Mouse (Mus musculus) 3T3-L1 (cell line): ENCODE data around the gene Gdf7.
A peak's percentile ranks its signal among the peaks of the same experiment; 100 is the strongest.

Experiments used
- DNase-seq: peaks from one replicate; pipeline ENCODE4 v3.0.0-alpha.2; 2015; ENCODE audit warnings: low read depth, low spot score

Gdf7 gene

DNA sequence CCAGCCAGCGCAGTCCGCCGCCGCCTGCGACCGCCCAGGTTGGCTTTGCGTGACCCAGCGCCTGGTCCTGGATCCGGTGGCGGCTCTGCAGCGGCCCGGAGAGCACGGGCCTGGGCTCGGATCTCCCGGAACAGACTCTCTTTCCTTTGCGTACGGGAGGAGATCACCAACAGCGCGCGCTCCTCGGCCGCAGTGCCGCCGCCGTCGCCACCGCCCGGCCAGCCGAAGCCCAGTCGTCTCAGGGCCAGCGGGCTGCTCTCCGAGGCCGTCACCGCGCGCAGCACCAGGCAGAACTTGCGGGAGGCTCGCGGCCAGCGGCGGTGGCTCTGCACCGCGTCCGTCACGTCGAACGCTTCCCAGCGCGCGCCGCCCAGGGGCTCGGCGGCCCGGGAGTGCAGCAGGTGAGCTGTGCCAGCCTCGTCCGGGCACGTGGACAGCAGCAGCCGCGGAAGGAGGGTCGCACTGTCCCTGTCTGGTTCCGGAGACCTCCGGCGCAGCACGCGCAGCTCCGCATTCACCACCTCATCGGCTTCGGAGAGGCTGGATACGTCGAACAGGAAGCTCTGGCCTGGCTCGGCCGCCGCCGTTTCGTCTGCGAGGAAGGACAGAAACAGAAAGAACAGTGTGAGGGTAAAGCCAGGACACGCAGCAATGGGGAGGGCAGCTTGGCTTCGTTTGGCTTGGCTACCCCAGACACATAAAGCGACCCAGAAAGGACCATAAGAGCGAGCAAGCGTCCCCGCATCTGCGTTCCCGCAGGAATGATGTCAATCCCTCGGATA, 3.2 kb downstream of the Gdf7 start:
- no peak for DNase-seq

DNA sequence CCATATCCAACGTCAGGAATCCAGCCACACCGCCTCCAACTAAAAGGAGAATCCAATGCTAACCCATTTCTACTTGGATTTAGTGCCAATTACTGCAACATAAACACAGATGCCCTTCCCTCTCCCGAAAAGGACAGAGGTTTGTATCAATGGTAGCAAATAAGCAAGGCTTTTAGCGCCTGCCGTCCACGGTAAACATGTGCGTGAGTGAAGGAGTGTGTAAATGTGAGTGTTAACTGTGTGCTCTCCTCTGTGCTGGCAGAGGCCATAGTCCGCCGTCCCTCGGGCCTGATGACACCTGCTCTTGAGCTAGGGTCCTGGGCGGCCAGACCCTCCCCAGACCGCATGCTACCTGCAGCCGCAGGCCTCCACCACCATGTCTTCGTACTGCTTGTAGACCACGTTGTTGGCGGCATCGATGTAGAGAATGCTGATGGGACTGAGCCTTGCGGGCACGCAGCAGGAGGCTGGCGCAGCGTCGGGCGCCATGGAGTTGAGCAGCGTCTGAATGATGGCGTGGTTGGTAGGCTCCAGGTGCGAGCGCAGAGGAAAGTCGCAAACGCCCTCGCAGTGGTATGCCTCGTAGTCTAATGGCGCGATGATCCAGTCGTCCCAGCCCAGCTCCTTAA, 4.1 kb downstream of the Gdf7 start:
- no peak for DNase-seq

DNA sequence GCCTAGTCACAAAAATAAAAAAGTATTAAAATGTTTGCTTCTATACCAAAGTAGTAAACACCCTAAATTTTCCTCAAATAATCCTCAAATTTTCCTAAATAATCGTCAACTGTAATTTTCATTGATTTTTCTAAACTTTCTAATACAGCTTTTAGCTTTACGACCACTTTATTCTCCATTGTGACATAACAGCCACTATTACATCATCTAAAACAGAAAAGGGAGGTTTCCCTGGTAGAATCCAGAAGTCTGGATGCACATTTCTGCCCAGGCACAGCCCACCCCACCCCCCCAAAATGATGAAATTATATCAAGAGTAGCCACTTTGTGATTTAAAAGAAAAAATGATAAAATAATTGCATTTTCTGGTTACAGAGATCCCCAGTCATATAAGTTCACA, 5.6 kb downstream of the Gdf7 start:
- DNase-seq, result no peak

DNA sequence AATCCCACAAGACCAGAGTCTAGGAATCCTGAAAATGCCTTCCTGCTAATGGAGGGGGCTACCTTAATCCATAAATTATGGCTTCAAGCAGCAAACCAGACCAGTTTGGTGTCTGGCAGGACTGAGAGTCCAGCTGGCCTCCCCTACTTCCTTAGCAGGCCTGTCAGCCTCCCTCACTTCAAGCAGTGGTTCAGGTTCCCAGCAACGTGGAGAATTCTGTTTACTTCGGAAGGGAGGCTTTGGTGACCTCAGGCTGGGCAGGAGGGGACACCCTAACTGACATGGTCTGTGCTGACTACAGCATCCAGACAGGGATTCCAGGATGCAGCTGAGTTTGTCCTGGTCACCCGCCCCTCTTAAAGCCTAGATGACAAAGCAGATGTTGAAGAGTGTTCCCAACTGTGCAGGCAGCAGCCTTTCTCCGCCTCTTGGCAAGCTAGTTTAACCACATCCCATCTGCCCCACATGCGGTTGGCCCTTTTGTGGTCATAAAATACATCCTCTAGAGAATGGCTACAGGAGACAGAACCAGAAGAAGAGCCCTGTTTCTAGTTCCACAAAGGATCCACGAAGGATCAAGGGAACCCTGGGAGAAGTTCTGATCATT, 6.3 kb downstream of the Gdf7 start:
- peak; percentile 88 for DNase-seq

DNA sequence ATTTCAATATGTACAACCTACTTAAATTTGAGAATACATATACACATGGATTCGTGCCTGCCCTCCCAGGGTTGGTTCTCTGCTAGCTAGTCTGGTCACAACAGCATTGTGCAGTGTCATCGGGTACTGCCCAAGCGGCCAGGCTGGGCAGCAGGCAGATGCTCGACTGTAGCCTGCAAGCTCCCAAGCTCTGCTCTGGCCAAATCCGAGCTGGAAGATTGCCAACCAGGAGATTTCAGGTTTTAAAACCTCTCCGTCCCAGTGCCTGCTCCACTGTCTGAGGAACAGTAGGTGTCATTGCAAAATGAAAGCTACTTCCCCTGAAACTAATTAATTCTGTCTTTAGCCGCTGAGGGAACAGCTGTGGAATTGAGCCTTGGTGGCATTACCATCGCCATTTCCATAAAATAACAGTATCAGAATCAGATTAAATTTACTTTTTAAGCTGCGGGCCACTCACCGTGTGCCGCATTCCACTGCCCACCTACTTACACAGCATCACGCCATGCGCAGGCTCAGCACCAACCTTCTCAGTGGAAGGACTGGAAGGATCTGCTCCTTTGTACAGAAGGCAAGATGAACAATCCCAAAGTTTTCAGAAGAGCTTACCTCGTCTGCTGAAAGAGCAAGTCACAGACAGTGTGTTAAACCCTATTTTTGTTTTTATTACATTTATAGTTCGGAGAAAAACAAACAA, 10.4 kb downstream of the Gdf7 start:
- no peak for DNase-seq

DNA sequence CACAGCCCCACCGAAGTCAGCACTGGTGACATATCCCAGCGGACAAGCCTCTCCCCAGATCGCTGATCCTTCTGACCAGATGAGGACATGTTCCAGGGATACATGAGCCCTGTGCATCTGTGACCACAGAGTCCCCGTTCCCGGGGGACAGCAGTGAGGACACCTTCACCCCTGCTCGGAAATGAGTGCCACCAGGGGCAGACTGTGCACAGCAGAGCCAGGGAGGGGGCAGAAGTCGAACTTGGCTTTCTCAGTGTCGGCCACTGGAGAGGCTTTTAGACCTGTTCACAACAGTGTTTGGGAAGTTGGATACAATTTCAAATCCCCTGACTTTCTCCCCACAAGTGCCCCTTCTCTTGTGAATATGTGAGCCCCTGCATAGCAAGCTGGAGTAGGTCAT, 12.3 kb downstream of the Gdf7 start:
- no peak for DNase-seq

DNA sequence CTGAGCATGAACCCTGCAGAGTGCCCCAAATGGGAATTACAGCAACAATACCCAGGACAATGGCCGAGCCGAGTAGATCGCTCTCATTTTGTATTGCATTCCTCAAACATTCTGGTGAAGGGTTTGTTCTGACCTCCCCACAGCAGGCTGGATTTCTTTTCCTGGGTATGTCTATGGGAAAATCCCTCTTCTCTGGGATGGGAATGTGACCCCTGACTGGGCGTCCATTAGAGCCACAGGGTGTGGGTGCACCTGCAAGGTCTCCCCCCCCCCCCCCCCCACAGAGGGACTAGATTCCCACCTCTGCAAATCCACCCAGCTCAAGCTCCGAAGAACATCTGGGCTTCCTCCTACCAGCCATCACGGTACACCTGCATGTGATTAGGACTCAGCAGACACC, 12.7 kb downstream of the Gdf7 start:
- no peak for DNase-seq

DNA sequence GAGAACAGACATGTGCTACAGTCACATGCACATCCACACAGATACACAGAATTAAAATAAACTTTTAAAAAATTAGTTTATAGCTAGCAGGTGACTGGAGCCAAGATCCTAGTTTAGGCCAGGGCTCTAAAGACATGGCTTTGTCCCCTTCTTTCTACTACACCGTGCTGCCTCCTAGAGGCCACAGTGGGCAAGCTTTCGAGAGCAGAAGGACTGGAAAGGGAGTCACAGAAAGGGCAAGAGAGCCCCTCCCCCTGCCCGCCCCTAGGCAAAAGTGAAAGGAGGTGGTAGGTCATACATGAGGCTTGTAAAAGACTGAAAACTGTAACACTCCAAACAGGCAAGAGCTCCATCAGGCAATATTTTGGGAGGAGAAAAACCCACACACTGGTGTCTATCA, 13.8 kb downstream of the Gdf7 start:
- DNase-seq, result peak; percentile 38

DNA sequence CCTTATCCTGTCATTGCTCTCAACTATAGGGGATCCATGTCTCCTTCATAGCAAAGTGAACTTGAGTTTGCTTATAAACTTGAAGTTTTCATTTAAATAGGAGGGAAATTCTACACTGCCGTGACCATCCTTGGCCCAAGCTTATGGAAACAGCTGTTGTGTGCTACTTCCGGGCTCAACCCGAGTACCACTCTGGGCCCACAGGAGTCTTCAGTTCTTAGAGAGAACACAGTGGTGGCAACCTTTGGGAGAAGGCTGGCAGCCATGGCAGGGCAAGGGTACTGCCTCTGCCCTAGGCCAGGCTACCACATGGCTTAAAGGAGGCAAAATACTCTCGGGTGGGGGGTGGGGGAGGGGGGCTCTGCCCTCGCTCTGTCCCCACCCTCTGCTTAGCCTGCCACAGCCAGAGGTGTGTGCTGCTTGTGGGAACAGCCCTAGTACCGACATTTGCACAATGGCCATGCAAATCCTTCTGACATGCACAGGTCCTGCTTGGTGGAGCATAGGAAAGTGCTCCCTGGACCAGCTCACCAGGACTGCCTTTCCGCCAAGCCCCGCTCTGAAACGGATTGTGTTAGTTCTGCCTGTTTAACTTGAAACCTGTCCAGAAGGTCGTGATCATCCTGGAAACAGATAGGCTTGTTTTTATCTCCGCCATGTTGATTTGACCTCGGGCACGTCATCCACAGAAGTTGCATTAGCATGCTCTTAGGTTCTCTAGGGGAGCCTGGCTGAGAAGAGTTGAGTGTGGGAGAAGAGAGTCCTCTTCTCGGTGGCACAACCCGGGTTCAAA, 20.3 kb downstream of the Gdf7 start:
- DNase-seq, result no peak

DNA sequence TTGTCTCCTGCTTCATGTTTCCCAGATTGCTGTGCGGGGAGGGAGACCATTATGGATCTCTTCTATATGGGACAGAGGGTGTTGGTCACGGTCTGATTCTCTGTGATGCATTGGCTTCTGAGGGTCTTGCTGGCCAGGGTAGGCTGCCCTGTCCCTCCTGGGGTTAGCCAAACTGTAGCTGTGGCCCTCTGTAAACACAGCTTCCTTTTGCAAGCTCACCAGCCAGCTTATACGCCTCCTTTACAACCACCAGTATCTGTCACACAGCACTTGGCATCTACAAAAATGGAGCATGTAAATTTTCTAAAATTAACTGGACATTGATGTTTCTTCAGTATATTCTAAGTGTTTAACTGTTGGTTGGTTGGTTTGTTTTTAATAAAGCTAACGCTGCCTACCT, 26.3 kb downstream of the Gdf7 start:
- DNase-seq, result no peak

DNA sequence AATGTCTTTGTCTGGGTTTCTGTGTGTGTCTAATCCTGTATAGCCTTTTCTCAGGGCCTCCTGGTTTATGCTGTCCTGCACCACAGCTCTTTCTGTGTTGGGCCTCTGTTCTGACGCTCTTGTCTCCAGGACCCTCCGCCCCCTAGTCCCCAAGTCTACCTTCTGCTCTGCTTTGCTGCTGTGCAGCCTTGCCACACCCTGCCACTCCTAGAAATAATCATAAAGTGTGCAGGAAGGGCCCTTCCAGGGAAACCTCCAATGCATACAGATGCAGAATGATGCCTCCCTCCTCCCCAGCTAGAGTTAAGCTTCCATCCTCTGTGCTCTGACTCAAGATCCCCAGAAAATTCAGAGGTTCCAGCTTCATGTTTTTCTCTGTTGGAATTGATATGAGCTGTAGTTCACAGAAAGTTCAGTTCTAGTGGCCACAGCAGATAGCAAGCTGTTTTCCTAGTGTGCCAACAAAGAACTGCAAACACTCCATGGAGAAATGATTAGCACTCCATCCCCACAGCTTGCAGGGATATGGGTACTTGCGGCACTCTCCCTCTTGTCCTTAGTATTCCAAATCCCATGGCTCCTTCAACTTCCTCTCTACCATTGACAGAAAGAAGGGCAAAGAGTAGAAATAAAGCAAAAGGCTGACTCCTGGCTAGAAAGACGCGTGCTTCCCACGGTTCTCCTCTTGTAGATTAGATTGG, 28.1 kb downstream of the Gdf7 start:
- no peak for DNase-seq

DNA sequence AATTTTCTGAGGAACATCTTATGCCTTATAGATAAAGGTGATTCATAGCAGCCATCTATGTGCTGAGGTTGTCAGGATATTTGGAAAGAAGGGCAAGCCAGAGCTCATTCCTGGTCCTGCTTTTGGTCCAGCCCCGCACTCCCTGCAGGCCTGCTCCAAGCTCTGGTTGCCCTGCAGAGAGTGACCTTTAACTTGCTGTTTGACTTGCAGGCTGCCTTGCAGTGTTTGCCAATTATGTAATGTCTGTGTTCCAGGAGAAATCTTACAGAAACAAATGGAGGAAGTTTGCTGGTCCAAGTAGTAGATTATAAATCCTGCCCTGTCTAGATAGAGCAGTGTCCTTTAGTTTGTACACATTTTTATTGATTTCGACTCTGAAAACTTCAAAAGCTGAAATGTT, 30.3 kb downstream of the Gdf7 start:
- DNase-seq, result no peak

DNA sequence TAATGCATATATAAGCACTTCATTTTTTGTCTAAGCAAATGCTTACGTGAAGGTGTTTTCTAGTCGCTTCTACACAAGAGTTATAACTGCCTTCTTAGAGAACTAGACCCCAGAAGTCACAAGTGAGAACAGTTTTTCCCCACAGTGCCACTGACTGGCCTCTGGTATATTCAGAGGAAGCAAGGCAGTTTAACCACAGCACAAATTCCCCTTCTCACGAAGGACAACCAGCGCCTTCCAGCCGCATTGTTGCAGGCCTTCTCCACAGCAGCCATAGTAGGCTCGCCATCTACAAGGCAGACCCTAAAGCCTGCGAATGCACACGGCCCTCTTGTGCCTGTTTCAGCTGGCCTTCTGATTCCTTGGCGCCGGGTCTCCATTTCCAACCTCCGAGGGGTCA, 32.1 kb downstream of the Gdf7 start:
- no peak for DNase-seq

DNA sequence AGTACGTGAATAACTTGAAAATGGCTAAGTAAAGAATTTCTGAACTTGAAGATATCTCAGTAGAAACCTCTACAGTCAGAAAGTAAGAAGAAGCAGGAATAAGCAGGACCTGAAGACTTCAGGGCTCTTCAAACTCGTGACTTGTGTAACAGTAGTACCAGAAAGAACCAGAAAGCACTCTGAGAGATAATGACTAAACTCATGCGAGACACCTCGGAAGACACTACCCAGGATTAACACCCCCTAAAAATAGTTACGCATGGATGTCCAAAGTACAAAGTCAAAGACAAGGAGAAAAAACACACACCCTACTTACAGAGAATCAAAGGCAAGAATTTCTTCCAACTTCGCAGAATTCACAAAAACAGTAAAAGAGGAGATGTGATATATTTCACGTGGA, 35.4 kb downstream of the Gdf7 start:
- no peak for DNase-seq

DNA sequence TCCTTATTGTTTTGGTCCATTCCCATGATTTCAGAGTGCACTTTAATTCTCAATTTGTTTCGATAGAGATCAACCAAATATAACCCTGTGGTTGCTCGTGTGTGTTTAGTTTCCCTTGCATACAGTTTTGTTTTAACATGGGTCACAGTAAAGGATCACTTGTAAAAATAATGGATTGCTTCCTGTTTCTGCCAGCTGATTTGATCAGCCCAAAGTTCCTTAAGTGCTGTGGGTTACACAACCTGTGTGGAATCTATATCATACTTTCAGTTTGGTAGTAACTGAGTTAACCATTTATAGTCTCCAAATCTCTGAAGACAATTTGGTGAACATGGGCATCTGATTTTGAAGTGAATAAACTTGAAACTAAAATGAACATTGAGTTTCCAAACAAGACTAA, 41.5 kb downstream of the Gdf7 start:
- no peak for DNase-seq
